21 mouse cellular contexts compared by ENCODE assay signal in genomic region chr4:137764621-137765020, GRCm38 (mm10). TPM values are rescaled to one million over a fixed set of nuclear protein-coding genes. Genes with fewer than 3 reads are reported as not detected.
DNase-seq lines count a peak whose midpoint lies in the region; ATAC-seq and TF ChIP-seq lines count a peak whose summit lies in the region.
"Had no signal": no experiment of that assay in that cellular context is flagged by ENCODE, and none has a peak within 500 bp of the region (broad histone marks: within the 10 kb centered on the region; RNA-seq: fewer than 3 reads in every experiment).

No protein-coding gene starts in this region.

- no peak for TF ChIP-seq CTCF in CH12.LX (conservative IDR thresholded peaks at IDR 0.05 in 1 of 2, IDR thresholded peaks at IDR 0.05 in 1 of 2; ENCODE audit: low read depth in 2 of 2, low read length in 2 of 2)

- peaks cover 54% of the 10 kb centered on the region for H3K4me1 ChIP-seq in hindbrain, embryonic 10.5 days (replicated peaks)
- H3K4me1 ChIP-seq in hindbrain, embryonic 13.5 days (replicated peaks): peaks cover 23% of the 10 kb centered on the region
- H3K4me1 ChIP-seq in CH12.LX (ENCODE audit: control insufficient read depth in 1 of 2, insufficient read depth in 2 of 2): peaks cover 13 to 71% of the 10 kb centered on the region in 2 experiments
- H3K4me1 ChIP-seq in embryonic facial prominence, embryonic 15.5 days: peaks cover 35% of the 10 kb centered on the region
- H3K4me1 ChIP-seq in midbrain, embryonic 14.5 days (ENCODE audit: control insufficient read depth, insufficient read depth, low read length): peaks cover 17% of the 10 kb centered on the region

- TF ChIP-seq POLR2A in CH12.LX (IDR thresholded peaks at IDR 0.05; ENCODE audit: low read depth, low read length): no peak

- in situ Hi-C loops in CH12.LX (cut with MboI; ENCODE audit: low pct_ligation_motif_present, low pct_unique_long_range_greater_than_20kb, low sequenced_read_pairs): no loop called here

- no peak for ATAC-seq in hindbrain, embryonic 13.5 days (ENCODE audit: low FRiP score)
- no peak for ATAC-seq in embryonic facial prominence, embryonic 15.5 days (ENCODE audit: insufficient number of reproducible peaks, low FRiP score, low TSS enrichment, low read depth)
- no peak for ATAC-seq in midbrain, embryonic 14.5 days (ENCODE audit: low FRiP score, low TSS enrichment)
- ATAC-seq: activated CD4-positive, CD25-positive, alpha-beta regulatory T cell, adult 4 months; intestine, postnatal 0 days; Patski had no signal

- no peak overlapping the region for H3K4me2 ChIP-seq in hindbrain, embryonic 13.5 days
- H3K4me2 ChIP-seq in CH12.LX (ENCODE audit: insufficient read depth, low read depth, poor library complexity, severe bottlenecking): peak overlapping the region; percentile 44; the same call in 1 of the 2 replicates
- no peak overlapping the region for H3K4me2 ChIP-seq in embryonic facial prominence, embryonic 15.5 days (replicated peaks)
- H3K4me2 ChIP-seq in midbrain, embryonic 14.5 days (ENCODE audit: low read length): no peak overlapping the region
- H3K4me2 ChIP-seq: heart, embryonic 12.5 days; liver, embryonic 11.5 days; lung, embryonic 15.5 days had no signal

- H3K9ac ChIP-seq in hindbrain, embryonic 13.5 days: no peak overlapping the region
- no peak overlapping the region for H3K9ac ChIP-seq in CH12.LX (ENCODE audit: insufficient read depth, low read depth)
- no peak overlapping the region for H3K9ac ChIP-seq in embryonic facial prominence, embryonic 15.5 days
- no peak overlapping the region for H3K9ac ChIP-seq in midbrain, embryonic 14.5 days (replicated peaks; ENCODE audit: low read length)
- H3K9ac ChIP-seq: heart, embryonic 12.5 days; lung, embryonic 15.5 days had no signal

- no peak for DNase-seq in hindbrain, embryonic 10.5 days (ENCODE audit: low spot score)
- no peak for DNase-seq in CH12.LX (ENCODE audit: extremely low read depth)
- DNase-seq in midbrain, embryonic 14.5 days: no peak
- DNase-seq in heart, adult 18-20 months: no peak
- DNase-seq in cerebellum, postnatal 25 days: no peak
- DNase-seq: adrenal gland, postnatal 25 days; cerebellum, adult 18-20 months; gastrocnemius, postnatal 25 days; heart, postnatal 4 days; right cerebral cortex, postnatal 4 days; thymus, postnatal 36 days had no signal

- TF ChIP-seq RAD21 in CH12.LX (IDR thresholded peaks at IDR 0.05; ENCODE audit: low read depth, low read length): no peak

- H3K27me3 ChIP-seq in hindbrain, embryonic 10.5 days (ENCODE audit: insufficient read depth, poor library complexity, severe bottlenecking): no peaks in the 10 kb centered on the region
- no peaks in the 10 kb centered on the region for H3K27me3 ChIP-seq in hindbrain, embryonic 13.5 days
- H3K27me3 ChIP-seq in CH12.LX (replicated peaks): no peaks in the 10 kb centered on the region
- no peaks in the 10 kb centered on the region for H3K27me3 ChIP-seq in embryonic facial prominence, embryonic 15.5 days
- no peaks in the 10 kb centered on the region for H3K27me3 ChIP-seq in midbrain, embryonic 14.5 days (ENCODE audit: control insufficient read depth, insufficient read depth, low read length)
- H3K27me3 ChIP-seq: heart, embryonic 12.5 days; lung, embryonic 15.5 days; Patski had no signal

- 0 out of 2 replicates have a peak overlapping the region, but pooled peaks have one; percentile 89 for H3K27ac ChIP-seq in hindbrain, embryonic 10.5 days
- no peak overlapping the region for H3K27ac ChIP-seq in hindbrain, embryonic 13.5 days
- peak overlapping the region; percentile 64 for H3K27ac ChIP-seq in CH12.LX (ENCODE audit: insufficient read depth, low read depth)
- H3K27ac ChIP-seq in embryonic facial prominence, embryonic 15.5 days (replicated peaks): 0 out of 2 replicates have a peak overlapping the region, but pooled peaks have one; percentile 23
- H3K27ac ChIP-seq in midbrain, embryonic 14.5 days (replicated peaks; ENCODE audit: low read depth, low read length): peak overlapping the region; percentile 83; the same call in 1 of the 2 replicates
- H3K27ac ChIP-seq: lung, embryonic 15.5 days; macrophage had no signal

- H3K4me3 ChIP-seq in hindbrain, embryonic 10.5 days: no peak overlapping the region
- no peak overlapping the region for H3K4me3 ChIP-seq in hindbrain, embryonic 13.5 days
- H3K4me3 ChIP-seq in CH12.LX (replicated peaks in 1 of 3; ENCODE audit: low read depth in 2 of 3, low read length in 2 of 3, poor library complexity in 1 of 3): no peak overlapping the region
- no peak overlapping the region for H3K4me3 ChIP-seq in embryonic facial prominence, embryonic 15.5 days (replicated peaks)
- H3K4me3 ChIP-seq in midbrain, embryonic 14.5 days (replicated peaks; ENCODE audit: low read depth, low read length): no peak overlapping the region
- H3K4me3 ChIP-seq: heart, embryonic 12.5 days; lung, embryonic 15.5 days had no signal

- peaks cover 39% of the 10 kb centered on the region for H3K79me2 ChIP-seq in CH12.LX (replicated peaks; ENCODE audit: control insufficient read depth, extremely low read depth, insufficient read depth, poor library complexity, severe bottlenecking)

- TF ChIP-seq EP300 in CH12.LX (IDR thresholded peaks at IDR 0.05; ENCODE audit: low read length): no peak

- no peaks in the 10 kb centered on the region for H3K9me3 ChIP-seq in hindbrain, embryonic 10.5 days
- H3K9me3 ChIP-seq in hindbrain, embryonic 13.5 days: no peaks in the 10 kb centered on the region
- H3K9me3 ChIP-seq in CH12.LX (replicated peaks; ENCODE audit: low read length): no peaks in the 10 kb centered on the region
- no peaks in the 10 kb centered on the region for H3K9me3 ChIP-seq in embryonic facial prominence, embryonic 15.5 days (replicated peaks)
- no peaks in the 10 kb centered on the region for H3K9me3 ChIP-seq in midbrain, embryonic 14.5 days (ENCODE audit: control insufficient read depth, low read length)
- H3K9me3 ChIP-seq: heart, embryonic 12.5 days; lung, embryonic 15.5 days had no signal

- H3K36me3 ChIP-seq in hindbrain, embryonic 10.5 days: no peaks in the 10 kb centered on the region
- H3K36me3 ChIP-seq in hindbrain, embryonic 13.5 days: no peaks in the 10 kb centered on the region
- H3K36me3 ChIP-seq in CH12.LX (replicated peaks in 1 of 2; ENCODE audit: control insufficient read depth in 1 of 2, insufficient read depth in 1 of 2, low read length in 1 of 2): peaks cover 6 to 69% of the 10 kb centered on the region in 2 experiments
- H3K36me3 ChIP-seq in embryonic facial prominence, embryonic 15.5 days: no peaks in the 10 kb centered on the region
- H3K36me3 ChIP-seq in midbrain, embryonic 14.5 days (ENCODE audit: control insufficient read depth, insufficient read depth, low read length): no peaks in the 10 kb centered on the region
- H3K36me3 ChIP-seq: heart, embryonic 12.5 days; lung, embryonic 15.5 days had no signal

- dilution Hi-C loops in CH12.LX (cut with MboI; ENCODE audit: extremely low pct_ligation_motif_present, extremely low pct_unique_long_range_greater_than_20kb, low sequenced_read_pairs): no loop called here

- WGBS in hindbrain, embryonic 10.5 days: 76% methylated on average over 3 of the region's 3 CpGs
- WGBS in hindbrain, embryonic 13.5 days: 64% methylated on average over 3 of the region's 3 CpGs
- WGBS in embryonic facial prominence, embryonic 15.5 days: 56% methylated on average over 3 of the region's 3 CpGs
- 62% methylated on average over 3 of the region's 3 CpGs for WGBS in midbrain, embryonic 14.5 days

TF ChIP-seq in CH12.LX, 34 proteins besides CTCF, POLR2A, EP300 and RAD21:
- TF ChIP-seq SIN3A (IDR thresholded peaks at IDR 0.05; ENCODE audit: low read length) (no peak), NRF1 (IDR thresholded peaks at IDR 0.05; ENCODE audit: low read depth, low read length) (no peak), ZMIZ1 (IDR thresholded peaks at IDR 0.05; ENCODE audit: low read depth, low read length) (no peak), SMC3 (IDR thresholded peaks at IDR 0.05; ENCODE audit: low read depth, low read length) (no peak), CHD2 (IDR thresholded peaks at IDR 0.05; ENCODE audit: low read length) (no peak), ZKSCAN1 (IDR thresholded peaks at IDR 0.05; ENCODE audit: borderline replicate concordance, low read depth, low read length) (no peak), HCFC1 (IDR thresholded peaks at IDR 0.05; ENCODE audit: low read depth, low read length) (no peak), ZNF384 (IDR thresholded peaks at IDR 0.05; ENCODE audit: low read depth, low read length) (no peak), IRF4 (IDR thresholded peaks at IDR 0.05; ENCODE audit: low read depth, low read length) (no peak), MAFK (IDR thresholded peaks at IDR 0.05; ENCODE audit: insufficient replicate concordance, low read length) (no peak), NELFE (IDR thresholded peaks at IDR 0.05; ENCODE audit: low read depth, low read length) (no peak), POLR2AphosphoS2 (IDR thresholded peaks at IDR 0.05; ENCODE audit: low read depth, low read length) (no peak), TBP (conservative IDR thresholded peaks at IDR 0.05; ENCODE audit: low read depth, low read length) (no peak), RCOR1 (conservative IDR thresholded peaks at IDR 0.05; ENCODE audit: low read depth, low read length) (no peak), CHD1 (IDR thresholded peaks at IDR 0.05; ENCODE audit: low read depth, low read length) (no peak), ELF1 (IDR thresholded peaks at IDR 0.05; ENCODE audit: low read depth, low read length) (no peak)
TF ChIP-seq in CH12.LX: peak in this region for 0.

RNA-seq across cellular contexts. Expression of gene Alpl, which starts 31.6 kb away (rescaled TPM):
- 23.4 and 26.1 TPM in 2 replicates for polyA plus RNA-seq in hindbrain, embryonic 10.5 days (2016; fragmentation: Nextera tagmentation; extraction: Ambion mirVana)
- polyA plus RNA-seq in hindbrain, embryonic 13.5 days (2015; fragmentation: Nextera tagmentation; extraction: Ambion mirVana): 6.9 and 10.2 TPM in 2 replicates
- total RNA-seq in CH12.LX (2012; rRNA removed): 115 and 130 TPM in 2 replicates
- 62.9 and 65.7 TPM in 2 replicates for total RNA-seq in CH12.LX (2014; rRNA removed)
- polyA plus RNA-seq in CH12.LX (2012; ENCODE audit: insufficient read length, low read depth): 152 and 164 TPM in 2 replicates
- 155 and 160 TPM in 2 replicates for polyA plus RNA-seq in embryonic facial prominence, embryonic 15.5 days (2015; fragmentation: Nextera tagmentation; extraction: Ambion mirVana)
- polyA plus RNA-seq in midbrain, embryonic 14.5 days (2014; fragmentation: Nextera tagmentation; extraction: Ambion mirVana): 6.0 and 6.1 TPM in 2 replicates
- total RNA-seq in heart, adult 18-20 months (2021): 10 to 100 TPM; 55.4 to 56.0 TPM
- total RNA-seq: monocyte, adult 5-6 weeks had no signal
- polyA plus RNA-seq: macrophage had no signal
